Mouse (Mus musculus) megakaryocyte, embryonic 14.5 days (primary cell): Measurements from ENCODE around the gene Elavl1.

Experiments
- FLI1 ChIP-seq: IDR thresholded peaks from 2 replicates; pipeline ENCODE4 v1.6.1; 2012; ENCODE audit warnings: low read length, inconsistent platforms, mixed read lengths
- GATA1 ChIP-seq: IDR thresholded peaks from 3 replicates; pipeline ENCODE4 v1.6.1; 2012; ENCODE audit warnings: mixed read lengths, low read length, inconsistent platforms, borderline replicate concordance

GRCm38 (mm10) chr8:4237814-4238433 lies 87.3 kb downstream of the Elavl1 start:
- TF ChIP-seq GATA1 (no peak), FLI1 (no peak)
